Mouse (Mus musculus) embryo, embryonic 9.5 days (tissue): Measurements from ENCODE around the gene Dtnb.

Source experiments
- DNase-seq: peaks from one replicate; pipeline ENCODE4 v3.0.0-alpha.2; 2017; ENCODE audit errors: extremely low spot score

The Dtnb gene

GRCm38 (mm10) chr12:3806703-3807547, 234.7 kb downstream of the Dtnb start:
- DNase-seq: peak; percentile 50

GRCm38 (mm10) chr12:3807548-3808395, 235.6 kb downstream of the Dtnb start:
- peak; percentile 43 for DNase-seq

- DNase-seq: no peak
Measured at GRCm38 (mm10) chr12:3808396-3808981, 236.3 kb downstream of the Dtnb start.

- no peak for DNase-seq
Measured at GRCm38 (mm10) chr12:3809520-3810180, 237.5 kb downstream of the Dtnb start.

GRCm38 (mm10) chr12:3810455-3810854, 238.3 kb downstream of the Dtnb start:
- no peak for DNase-seq

GRCm38 (mm10) chr12:3811596-3811995, 239.4 kb downstream of the Dtnb start:
- no peak for DNase-seq

GRCm38 (mm10) chr12:3812251-3812650, 240.1 kb downstream of the Dtnb start:
- DNase-seq: no peak

- no peak for DNase-seq
Measured at GRCm38 (mm10) chr12:3813138-3813537, 241.0 kb downstream of the Dtnb start.

- DNase-seq: no peak
Measured at GRCm38 (mm10) chr12:3815386-3815785, 243.2 kb downstream of the Dtnb start.

- DNase-seq: no peak
Measured at GRCm38 (mm10) chr12:3817033-3817432, 244.9 kb downstream of the Dtnb start.

GRCm38 (mm10) chr12:3817566-3817965, 245.4 kb downstream of the Dtnb start:
- no peak for DNase-seq

- no peak for DNase-seq
Measured at GRCm38 (mm10) chr12:3819899-3820298, 247.7 kb downstream of the Dtnb start.

- DNase-seq: no peak
Measured at GRCm38 (mm10) chr12:3823408-3823807, 251.2 kb downstream of the Dtnb start.

- no peak for DNase-seq
Measured at GRCm38 (mm10) chr12:3824906-3825713, 252.9 kb downstream of the Dtnb start.

GRCm38 (mm10) chr12:3825714-3826080, 253.5 kb downstream of the Dtnb start:
- no peak for DNase-seq

- no peak for DNase-seq
Measured at GRCm38 (mm10) chr12:3827771-3828170, 255.6 kb downstream of the Dtnb start.
